Mouse (Mus musculus): ENCODE data around the gene Camta2.

Camta2 gene

DNA sequence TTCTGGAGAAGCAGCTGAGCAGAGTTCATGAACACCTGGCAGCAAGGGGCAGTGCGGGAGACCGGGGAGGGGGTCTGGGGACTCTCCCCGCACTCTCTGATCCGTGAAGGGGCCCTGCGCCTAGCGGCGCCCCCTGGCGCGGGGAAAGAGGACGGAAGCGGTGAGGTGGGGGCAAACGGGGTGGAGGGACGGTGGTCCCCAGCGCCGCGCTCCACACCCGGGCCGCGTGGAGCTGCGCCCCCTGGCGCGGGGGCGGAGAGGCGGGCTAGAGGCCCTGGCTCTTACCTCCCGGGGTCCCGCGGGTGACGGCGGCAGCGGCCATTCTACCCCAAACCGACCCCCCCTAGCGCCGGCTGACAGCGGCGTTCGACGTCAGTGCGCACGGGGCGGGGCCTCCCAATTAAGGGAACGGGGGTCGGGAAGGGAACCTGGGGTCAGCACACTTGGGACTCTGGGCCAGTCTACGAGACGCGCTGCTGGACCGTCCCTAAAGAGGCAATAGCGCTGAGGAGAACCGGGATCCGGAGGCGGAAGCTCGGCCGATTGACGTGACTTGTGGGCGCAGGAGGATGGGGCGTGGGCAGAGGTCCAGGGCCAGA is at the start of gene Camta2:
TSS of gene Camta2 (minus strand) at position 505 of the 599 bp plus-strand sequence.
- DNase-seq = peak; percentile 89 to 90

- DNase-seq = no peak
Observed at GRCm38 (mm10) chr11:70733256-70733655, 45.4 kb upstream of the Camta2 start.

DNA sequence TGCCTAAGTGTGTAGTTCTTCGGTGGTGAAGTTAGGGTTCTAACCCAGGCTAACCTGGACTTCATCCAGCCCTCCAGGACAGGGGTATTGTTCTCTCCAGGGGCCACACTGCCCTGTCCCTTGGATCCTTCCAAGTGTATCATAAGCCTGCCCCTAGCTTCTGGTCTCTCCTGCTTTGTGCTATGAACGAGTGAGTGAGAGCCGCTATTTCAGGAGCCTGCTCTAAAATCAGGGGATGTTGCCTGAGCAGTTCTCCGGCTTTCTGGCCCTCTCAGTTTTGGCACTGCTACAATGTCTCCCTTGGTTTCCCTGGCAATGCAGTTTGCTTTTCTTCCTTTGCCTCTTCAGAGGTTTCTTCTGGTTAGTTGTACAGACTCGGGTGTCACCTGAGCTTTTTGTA is 43.3 kb upstream of the Camta2 start:
- DNase-seq = no peak

- DNase-seq = no peak
Observed at GRCm38 (mm10) chr11:70730427-70731038, 42.6 kb upstream of the Camta2 start.

DNA sequence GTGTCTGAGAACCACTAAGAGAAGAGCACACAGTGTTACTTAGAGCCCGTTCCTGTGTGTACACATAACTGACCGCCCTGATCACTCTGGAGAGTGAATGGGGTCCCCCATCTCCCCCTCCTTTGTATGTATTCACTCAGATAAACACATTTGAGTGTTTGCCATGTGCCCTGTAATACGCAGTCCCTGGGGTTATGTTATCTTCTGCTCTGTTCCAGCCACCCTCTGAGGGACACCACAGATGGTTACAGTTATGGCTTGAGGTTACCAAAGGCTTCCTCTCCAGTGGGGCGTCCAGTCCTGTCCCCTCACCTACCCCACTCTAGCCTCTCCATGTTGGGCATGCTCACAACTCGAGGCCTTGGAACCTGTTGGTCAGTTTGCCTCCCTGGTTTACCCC is 39.5 kb upstream of the Camta2 start:
- no peak for DNase-seq

DNA sequence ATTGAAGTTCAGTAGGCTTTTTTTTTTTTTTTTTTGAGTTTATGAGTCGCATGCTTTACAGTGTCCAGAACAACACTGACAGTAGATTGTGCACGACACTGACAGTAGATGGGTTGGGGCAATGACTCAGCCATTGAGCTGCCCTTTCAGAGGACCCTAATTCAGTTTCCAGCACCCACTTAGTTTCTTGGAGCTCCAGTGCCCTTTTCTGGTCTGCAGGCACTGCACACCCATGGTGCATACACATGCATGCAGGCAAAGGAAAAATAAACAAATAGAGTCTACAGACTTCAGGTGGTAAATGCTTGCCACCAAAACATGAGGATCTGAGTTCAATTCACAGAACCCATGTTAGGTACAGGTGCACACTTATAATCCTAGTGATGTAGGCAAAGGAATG is 38.7 kb upstream of the Camta2 start:
- DNase-seq = no peak

- DNase-seq = no peak
Observed at GRCm38 (mm10) chr11:70724706-70725105, 36.8 kb upstream of the Camta2 start.

GRCm38 (mm10) chr11:70721072-70721471 is 33.2 kb upstream of the Camta2 start:
- DNase-seq = no peak

GRCm38 (mm10) chr11:70720567-70720966 is 32.7 kb upstream of the Camta2 start:
- no peak for DNase-seq

DNA sequence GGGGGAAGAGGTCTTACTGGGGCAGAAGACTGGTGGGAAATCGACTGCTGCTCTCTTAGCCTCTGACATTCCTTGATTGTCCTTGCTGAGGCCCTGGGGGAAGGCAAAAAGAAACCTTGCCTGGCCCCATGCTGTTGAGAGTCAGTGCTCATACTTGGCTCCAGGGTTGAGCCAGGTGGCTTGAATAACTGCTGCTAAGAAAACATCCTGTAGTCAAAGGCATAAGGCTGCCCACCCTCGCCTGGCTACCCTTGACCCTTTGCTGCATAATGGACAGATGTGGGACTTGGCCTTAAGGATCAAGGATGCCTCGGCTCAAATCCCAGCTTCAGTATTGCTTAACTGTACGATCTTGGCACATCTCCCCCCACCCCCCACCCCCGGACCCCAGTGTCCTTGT is 30.6 kb upstream of the Camta2 start:
- DNase-seq = no peak

- no peak for DNase-seq
Observed at GRCm38 (mm10) chr11:70715832-70716231, 27.9 kb upstream of the Camta2 start.

DNA sequence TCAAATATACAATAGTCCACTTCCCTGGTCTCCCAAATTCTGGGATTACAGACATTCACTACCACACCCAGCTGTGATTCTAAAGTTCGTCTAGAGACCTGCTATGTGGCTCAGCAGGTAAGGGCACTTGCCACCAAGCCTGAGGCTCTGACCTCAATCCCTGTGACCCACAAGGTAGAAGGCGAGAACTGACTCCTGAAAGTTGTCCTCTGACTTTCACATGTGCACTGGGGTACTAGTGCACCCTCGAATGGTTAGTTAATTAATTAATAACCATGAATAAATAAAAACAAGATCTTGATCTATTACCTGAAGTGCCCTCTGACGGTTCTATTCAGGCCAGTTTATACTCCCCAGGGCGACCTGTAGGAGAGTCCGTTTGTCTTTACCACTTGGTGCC is 25.3 kb upstream of the Camta2 start:
- DNase-seq = no peak

DNA sequence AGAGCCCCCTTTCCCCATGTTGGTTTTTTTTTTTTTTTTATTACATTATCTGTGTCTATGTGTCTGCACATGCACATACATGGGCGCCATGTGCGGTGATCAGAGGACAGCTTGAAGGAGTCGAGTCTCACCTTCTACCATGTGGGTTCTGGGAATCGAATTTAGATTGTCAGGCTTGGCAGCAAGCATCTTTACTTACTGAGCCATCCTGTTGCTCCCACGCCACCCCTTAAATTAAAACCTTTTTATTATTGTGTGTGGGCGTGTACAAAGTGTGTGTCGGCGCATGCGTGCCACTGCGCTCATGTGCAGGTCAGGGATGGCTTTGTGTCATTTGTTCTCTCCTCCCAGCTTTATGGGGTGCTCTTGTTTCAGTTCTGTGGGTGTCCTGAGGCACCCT is 23.1 kb upstream of the Camta2 start:
- no peak for DNase-seq

DNA sequence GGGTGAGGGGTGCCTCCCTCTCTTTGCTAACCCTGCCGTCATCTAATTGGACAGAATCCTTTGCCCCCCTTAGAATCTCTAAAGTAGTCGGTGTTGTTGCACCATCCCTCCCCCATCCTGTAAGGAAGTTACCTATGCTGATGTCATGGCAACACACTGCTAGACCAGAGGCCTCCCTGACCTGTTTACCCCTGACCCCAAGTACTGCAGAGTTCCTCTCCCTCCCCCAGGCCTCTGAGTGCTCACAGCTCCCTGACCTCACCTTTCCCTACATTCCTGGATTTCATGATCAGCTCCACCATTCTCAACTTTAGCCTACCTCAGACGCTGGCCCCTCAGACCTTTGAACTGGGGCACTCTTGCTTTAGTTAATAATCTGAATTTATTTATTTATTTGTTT is 18.2 kb upstream of the Camta2 start:
- no peak for DNase-seq

- DNase-seq = no peak
Observed at GRCm38 (mm10) chr11:70702781-70703180, 14.9 kb upstream of the Camta2 start.

DNA sequence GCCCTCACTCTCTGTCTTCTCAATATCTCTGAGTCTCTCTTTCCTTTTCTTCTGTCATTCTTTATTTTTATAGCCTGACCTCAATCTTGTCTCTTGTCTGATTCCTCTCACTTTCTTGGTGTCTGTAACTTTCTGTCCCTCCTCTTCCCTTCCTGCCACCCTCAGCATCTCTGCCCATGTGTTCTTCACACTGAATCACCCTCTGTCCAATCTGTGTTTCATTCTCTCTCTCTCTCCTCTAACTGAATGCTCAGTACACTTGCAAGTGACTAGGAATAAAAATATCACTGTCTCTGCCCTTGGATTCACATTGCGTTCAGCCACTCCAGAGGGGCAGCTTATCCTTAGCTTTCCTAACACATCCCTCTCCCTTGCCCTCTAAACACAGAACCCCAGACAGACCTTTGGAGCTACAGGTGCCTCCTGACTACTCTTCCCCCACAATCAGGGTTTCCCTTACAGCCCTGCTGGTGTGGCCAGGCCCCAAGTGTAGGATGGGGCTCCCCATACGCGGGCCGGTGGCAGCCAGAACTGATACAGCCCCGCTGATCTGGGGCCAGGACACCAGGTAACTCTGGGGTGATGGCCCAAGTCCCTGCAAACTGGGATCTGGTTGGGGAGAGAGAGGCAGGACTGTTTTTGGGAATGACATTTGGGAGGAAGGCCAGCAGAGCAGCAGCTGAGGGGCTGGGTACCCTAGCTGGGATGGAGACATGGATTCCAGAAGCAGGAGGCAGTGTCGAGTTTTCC is 14.3 kb upstream of the Camta2 start:
- no peak for DNase-seq

DNA sequence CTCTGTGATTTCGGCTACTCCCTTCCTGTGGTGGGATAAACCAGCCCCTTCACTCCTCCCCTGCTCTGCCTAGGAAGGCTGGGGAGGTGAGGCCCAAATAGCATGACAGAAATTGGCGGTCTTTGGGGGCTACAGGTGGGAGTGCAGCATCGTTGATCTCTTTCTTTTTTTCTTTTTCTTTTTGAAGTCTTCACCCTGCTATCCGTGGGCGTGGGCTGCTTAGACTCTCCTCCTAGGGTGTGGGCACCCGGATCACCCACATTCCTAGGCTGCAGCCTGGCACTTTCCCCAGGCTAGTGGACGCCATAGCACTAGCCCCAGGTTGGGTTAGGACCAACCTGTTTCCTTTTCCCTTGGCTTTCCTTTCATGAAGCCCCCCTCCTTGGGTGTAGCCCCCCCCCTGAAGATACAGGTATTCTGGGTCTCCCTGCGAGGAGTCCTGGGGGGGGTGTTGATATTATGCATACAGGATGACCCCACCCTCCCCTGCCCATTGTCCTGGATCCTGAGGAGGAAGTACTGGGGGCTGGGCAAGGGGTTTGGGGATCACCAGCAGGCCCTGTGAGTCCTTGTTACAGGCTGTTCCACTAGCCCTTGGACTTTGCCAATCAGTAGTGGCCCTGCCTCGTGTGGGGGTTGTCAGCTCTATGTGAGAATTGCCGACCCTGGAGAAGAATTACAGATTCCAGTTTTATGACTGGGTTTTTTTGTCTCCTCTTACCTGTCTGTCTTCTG is 13.5 kb upstream of the Camta2 start:
- DNase-seq = peak in 1 of 2 experiments; percentile 18

- DNase-seq = peak; percentile 57 to 69
Observed at GRCm38 (mm10) chr11:70700613-70701012, 12.7 kb upstream of the Camta2 start.

- peak; percentile 96 to 98 for DNase-seq
Observed at GRCm38 (mm10) chr11:70699722-70700556, 12.0 kb upstream of the Camta2 start, which contains the start of the genes Inca1 and Kif1c. Gene Inca1 (minus strand): TSS chr11:70700155. Gene Kif1c (plus strand): TSS chr11:70700548.

DNA sequence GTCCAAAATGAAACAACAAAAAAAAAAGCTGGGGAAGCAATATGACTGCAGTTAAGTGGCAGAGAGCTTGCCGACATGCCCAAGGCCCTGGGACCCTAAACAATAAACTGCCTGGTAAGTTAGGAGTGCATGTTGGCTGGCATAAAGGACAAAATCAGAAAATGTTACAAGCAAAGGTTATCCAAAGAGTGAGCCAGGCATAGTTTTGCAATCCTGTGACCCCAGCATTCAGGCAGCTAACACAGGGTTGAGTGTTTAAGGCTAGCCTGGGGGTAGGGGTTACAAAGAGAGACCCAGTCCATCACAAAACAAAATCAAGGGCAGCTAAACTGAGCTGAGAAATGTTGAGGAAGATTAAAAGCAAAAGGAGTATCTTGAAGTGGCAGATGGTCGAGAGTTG is 11.1 kb upstream of the Camta2 start:
- no peak for DNase-seq

GRCm38 (mm10) chr11:70697376-70697775 is 9.5 kb upstream of the Camta2 start:
- DNase-seq = no peak

GRCm38 (mm10) chr11:70693504-70693903 is 5.6 kb upstream of the Camta2 start:
- DNase-seq = no peak
